Comparison of ENCODE assay signal across 27 mouse cellular contexts in genomic region chr9:123808583-123808982, GRCm38 (mm10). TPM values are rescaled to one million over a fixed set of nuclear protein-coding genes. Genes with fewer than 3 reads are reported as not detected.
DNase-seq lines count a peak whose midpoint lies in the region; ATAC-seq and TF ChIP-seq lines count a peak whose summit lies in the region.
"Had no signal": no experiment of that assay in that cellular context is flagged by ENCODE, and none has a peak within 500 bp of the region (broad histone marks: within the 10 kb centered on the region; RNA-seq: fewer than 3 reads in every experiment).

No protein-coding gene starts in this region.

- no peak for TF ChIP-seq CTCF in gastrocnemius, adult 2 months (IDR thresholded peaks at IDR 0.05)
- no peak for TF ChIP-seq CTCF in midbrain, postnatal 0 days (IDR thresholded peaks at IDR 0.05)

- no peaks in the 10 kb centered on the region for H3K27me3 ChIP-seq in megakaryocyte, embryonic 14.5 days (replicated peaks)
- no peaks in the 10 kb centered on the region for H3K27me3 ChIP-seq in midbrain, postnatal 0 days (ENCODE audit: insufficient read depth, low read length)
- H3K27me3 ChIP-seq: CH12.LX; forebrain, embryonic 12.5 days; liver, embryonic 13.5 days; midbrain, embryonic 12.5 days had no signal

- peaks cover 35% of the 10 kb centered on the region for H3K4me1 ChIP-seq in megakaryocyte, embryonic 14.5 days
- no peaks in the 10 kb centered on the region for H3K4me1 ChIP-seq in midbrain, postnatal 0 days (ENCODE audit: insufficient read depth, low read length)
- H3K4me1 ChIP-seq: forebrain, embryonic 12.5 days; hindbrain, embryonic 10.5 days; midbrain, embryonic 12.5 days had no signal

- H3K27ac ChIP-seq in gastrocnemius, adult 2 months = peak overlapping the region; percentile 0; the same call in 1 of the 2 replicates
- no peak overlapping the region for H3K27ac ChIP-seq in midbrain, postnatal 0 days (ENCODE audit: low read depth, low read length)
- H3K27ac ChIP-seq: forebrain, embryonic 12.5 days; hindbrain, embryonic 10.5 days; kidney, postnatal 0 days; liver, embryonic 13.5 days; midbrain, embryonic 12.5 days had no signal

- no peaks in the 10 kb centered on the region for H3K9me3 ChIP-seq in megakaryocyte, embryonic 14.5 days
- H3K9me3 ChIP-seq in midbrain, postnatal 0 days (ENCODE audit: low read length) = no peaks in the 10 kb centered on the region
- H3K9me3 ChIP-seq: forebrain, embryonic 12.5 days; hindbrain, embryonic 10.5 days; liver, embryonic 13.5 days; midbrain, embryonic 12.5 days had no signal

- intact Hi-C loops in gastrocnemius, adult 2 months (cut with DNase I) = no loop called here
- intact Hi-C loops in heart, postnatal 25 days (cut with DNase I) = no loop called here

- ATAC-seq in megakaryocyte, adult 5-6 weeks (ENCODE audit: poor library complexity, severe bottlenecking) = no peak
- ATAC-seq in midbrain, postnatal 0 days (ENCODE audit: low FRiP score) = no peak
- ATAC-seq: forebrain, postnatal 0 days; hindbrain, embryonic 16.5 days had no signal

- no peak overlapping the region for H3K4me2 ChIP-seq in midbrain, postnatal 0 days (ENCODE audit: low read depth, low read length, poor library complexity, severe bottlenecking)
- H3K4me2 ChIP-seq: forebrain, embryonic 12.5 days; liver, embryonic 13.5 days; lung, embryonic 14.5 days; midbrain, embryonic 12.5 days had no signal

- no peak for DNase-seq in gastrocnemius, adult 2 months
- DNase-seq in gastrocnemius, adult 18-20 months (ENCODE audit: low spot score) = no peak
- peak; percentile 27 to 38 for DNase-seq in heart, adult 9 months (ENCODE audit: low spot score in 2 of 2)
- no peak for DNase-seq in heart, postnatal 25 days (ENCODE audit: low spot score)
- DNase-seq in midbrain, postnatal 0 days (ENCODE audit: low spot score) = no peak
- no peak for DNase-seq in cerebellum, postnatal 14 days
- DNase-seq: adrenal gland, postnatal 10 days; cerebellum, adult 11-12 months; cerebellum, adult 9-11 months; forebrain, postnatal 0 days; gastrocnemius, postnatal 14 days; kidney, adult 18-20 months; kidney, postnatal 4 days; liver, embryonic 13.5 days; lung, embryonic 14.5 days; lung, postnatal 14 days had no signal

- WGBS in midbrain, postnatal 0 days = 88% methylated on average over 7 of the region's 7 CpGs

- no peak overlapping the region for H3K4me3 ChIP-seq in gastrocnemius, adult 2 months
- peak overlapping the region; percentile 47 for H3K4me3 ChIP-seq in megakaryocyte, embryonic 14.5 days (replicated peaks)
- H3K4me3 ChIP-seq in midbrain, postnatal 0 days (ENCODE audit: low read depth, low read length) = no peak overlapping the region
- H3K4me3 ChIP-seq: forebrain, embryonic 12.5 days; hindbrain, embryonic 10.5 days; liver, embryonic 13.5 days; midbrain, embryonic 12.5 days had no signal

- peaks cover 98% of the 10 kb centered on the region for H3K36me3 ChIP-seq in megakaryocyte, embryonic 14.5 days (replicated peaks; ENCODE audit: low read length)
- H3K36me3 ChIP-seq in midbrain, postnatal 0 days (ENCODE audit: insufficient read depth, low read length) = peaks cover 13% of the 10 kb centered on the region; the same call in 1 of the 2 replicates

- H3K9ac ChIP-seq in midbrain, postnatal 0 days (replicated peaks; ENCODE audit: low read length, poor library complexity, severe bottlenecking) = no peak overlapping the region
- H3K9ac ChIP-seq: forebrain, embryonic 12.5 days; forebrain, postnatal 0 days; liver, embryonic 13.5 days; lung, embryonic 14.5 days; midbrain, embryonic 12.5 days had no signal

RNA-seq across cellular contexts. Expression of gene Cxcr6, which starts 2.3 kb away (rescaled TPM):
- under 1 TPM in 1 of 2 experiments, not detected in 1; 0.15 TPM for total RNA-seq in gastrocnemius, adult 2 months (2021)
- under 1 TPM in 1 of 2 experiments, not detected in 1; 0.12 TPM for total RNA-seq in gastrocnemius, adult 18-20 months (2021)
- under 1 TPM in 1 of 2 experiments, not detected in 1; 0.21 TPM for total RNA-seq in heart, postnatal 25 days (2021)
- not detected in 2 replicates for polyA plus RNA-seq in megakaryocyte, embryonic 14.5 days (2012; ENCODE audit: insufficient read depth, low replicate concordance)
- total RNA-seq in megakaryocyte, adult 5-6 weeks (2015) = 1.4 and 3.7 TPM in 2 replicates
- total RNA-seq in megakaryocyte, adult 5-6 weeks (2017) = 0.89 and 2.7 TPM in 2 replicates
- not detected in 2 replicates for total RNA-seq in midbrain, postnatal 0 days (2014; rRNA removed)
- polyA plus RNA-seq in midbrain, postnatal 0 days (2015; fragmentation: Nextera tagmentation; extraction: Ambion mirVana) = 0.12 TPM in 1 of 2 replicates, not detected in the other
- total RNA-seq: forebrain, postnatal 0 days; granulocyte monocyte progenitor cell, adult 5-6 weeks; left cerebral cortex, postnatal 10 days had no signal
- polyA plus RNA-seq: cortical plate, adult 2 months; forebrain, postnatal 0 days; hindbrain, embryonic 10.5 days had no signal

RNA-seq across cellular contexts. Expression of gene Fyco1, which starts 43.1 kb away (rescaled TPM):
- 100 to 1,000 TPM; 160 to 205 TPM for total RNA-seq in gastrocnemius, adult 2 months (2021)
- 100 to 1,000 TPM; 179 to 183 TPM for total RNA-seq in gastrocnemius, adult 18-20 months (2021)
- 100 to 1,000 TPM; 262 to 274 TPM for total RNA-seq in heart, postnatal 25 days (2021)
- polyA plus RNA-seq in megakaryocyte, embryonic 14.5 days (2012; ENCODE audit: insufficient read depth, low replicate concordance) = 1.9 and 5.3 TPM in 2 replicates
- total RNA-seq in megakaryocyte, adult 5-6 weeks (2015) = 20.3 and 24.4 TPM in 2 replicates
- 18.2 and 22.2 TPM in 2 replicates for total RNA-seq in megakaryocyte, adult 5-6 weeks (2017)
- total RNA-seq in midbrain, postnatal 0 days (2014; rRNA removed) = 11.9 and 14.8 TPM in 2 replicates
- 7.7 and 9.0 TPM in 2 replicates for polyA plus RNA-seq in midbrain, postnatal 0 days (2015; fragmentation: Nextera tagmentation; extraction: Ambion mirVana)

RNA-seq across cellular contexts. Expression of gene Xcr1, which starts 53.2 kb away (rescaled TPM):
- not detected for total RNA-seq in gastrocnemius, adult 2 months (2021)
- total RNA-seq in gastrocnemius, adult 18-20 months (2021) = not detected
- not detected for total RNA-seq in heart, postnatal 25 days (2021)
- not detected in 2 replicates for polyA plus RNA-seq in megakaryocyte, embryonic 14.5 days (2012; ENCODE audit: insufficient read depth, low replicate concordance)
- total RNA-seq in megakaryocyte, adult 5-6 weeks (2015) = 0.16 TPM in 1 of 2 replicates, not detected in the other
- total RNA-seq in megakaryocyte, adult 5-6 weeks (2017) = 0.18 and 0.33 TPM in 2 replicates
- total RNA-seq in midbrain, postnatal 0 days (2014; rRNA removed) = not detected in 2 replicates
- polyA plus RNA-seq in midbrain, postnatal 0 days (2015; fragmentation: Nextera tagmentation; extraction: Ambion mirVana) = 0.04 and 0.07 TPM in 2 replicates
- total RNA-seq: forebrain, postnatal 0 days; gastrocnemius, postnatal 14 days; granulocyte monocyte progenitor cell, adult 5-6 weeks; left cerebral cortex, postnatal 10 days had no signal
- polyA plus RNA-seq: forebrain, embryonic 12.5 days; liver, embryonic 13.5 days; lung, embryonic 14.5 days; midbrain, embryonic 12.5 days had no signal

Comparison
In these comparisons a context has a peak if more than half of its experiments do, and no peak if none do; other contexts are left out.
1. DNase-seq: peak in heart, adult 9 months (2 of 2); none in gastrocnemius, adult 2 months (single experiment), gastrocnemius, adult 18-20 months (single experiment), heart, postnatal 25 days (single experiment), midbrain, postnatal 0 days (single experiment) and cerebellum, postnatal 14 days (0 of 2).
2. RNA of gene Fyco1, which starts 43.1 kb away (total RNA-seq): 262 to 274 TPM in heart, postnatal 25 days, 160 to 205 TPM in gastrocnemius, adult 2 months and 179 to 183 TPM in gastrocnemius, adult 18-20 months; 18.2 to 24.4 TPM in megakaryocyte, adult 5-6 weeks and 11.9 to 14.8 TPM in midbrain, postnatal 0 days; every median in the first group is over 4 times any median in the second.